Mouse (Mus musculus) embryonic facial prominence, embryonic 11.5 days (tissue): ENCODE results near the gene Psen1. TPM values are rescaled to one million over a fixed set of nuclear protein-coding genes. Genes with fewer than 3 reads are reported as not detected.

Experiments used
- ATAC-seq: fragments of 200-750 bp; cut with Nextera tagmentation; replicated peaks from 2 replicates; pipeline ENCODE4 v1.8.0; 2017; ENCODE audit warnings: low read depth; ENCODE audit not compliant: insufficient number of reproducible peaks, low FRiP score, low TSS enrichment
- DNase-seq: peaks from one replicate; pipeline ENCODE4 v3.0.0-alpha.2; 2015; ENCODE audit warnings: low spot score
- H3K27ac ChIP-seq: fragments of 300-500 bp; sonication (generic); replicated peaks from 2 replicates; pipeline ENCODE4 v1.5.1; 2014; ENCODE audit warnings: mild to moderate bottlenecking, low read depth, low read length, control low read depth
- H3K27me3 ChIP-seq: fragments of 300-500 bp; sonication (generic); 2 replicates; pipeline ENCODE4 v1.6.1; 2014; ENCODE audit warnings: mild to moderate bottlenecking, low read length, moderate library complexity, mixed read lengths; ENCODE audit not compliant: control insufficient read depth, insufficient read depth
- H3K36me3 ChIP-seq: fragments of 300-500 bp; sonication (generic); replicated peaks from 2 replicates; pipeline ENCODE4 v1.6.1; 2014; ENCODE audit warnings: low read depth, mild to moderate bottlenecking, low read length, moderate library complexity, mixed read lengths; ENCODE audit not compliant: control insufficient read depth, insufficient read depth
- H3K4me1 ChIP-seq: fragments of 300-500 bp; sonication (generic); 2 replicates; pipeline ENCODE4 v1.6.1; 2014; ENCODE audit warnings: low read length, mixed read lengths; ENCODE audit not compliant: control insufficient read depth, insufficient read depth
- H3K4me2 ChIP-seq: fragments of 300-500 bp; sonication (generic); 2 replicates; pipeline ENCODE4 v1.6.1; 2014; ENCODE audit warnings: low read depth, mild to moderate bottlenecking, control low read depth, low read length, moderate library complexity
- H3K4me3 ChIP-seq: fragments of 300-500 bp; sonication (generic); 2 replicates; pipeline ENCODE4 v1.5.1; 2014; ENCODE audit warnings: low read depth, low read length, control low read depth
- H3K9ac ChIP-seq: fragments of 300-500 bp; sonication (generic); replicated peaks from 2 replicates; pipeline ENCODE4 v1.6.1; 2014; ENCODE audit warnings: mild to moderate bottlenecking, control low read depth, low read length
- H3K9me3 ChIP-seq: fragments of 300-500 bp; sonication (generic); replicated peaks from 2 replicates; pipeline ENCODE4 v1.6.1; 2016; ENCODE audit warnings: mild to moderate bottlenecking, low read length, inconsistent platforms, mixed read lengths; ENCODE audit not compliant: control insufficient read depth
- WGBS: fragments of 180-500 bp; shearing (Covaris S2); extraction: QIAGEN DNeasy Blood & Tissue Kit; methylation state at CpG from one replicate; pipeline ENCODE4 v1.1.7; 2014; 5-methylcytosine and 5-hydroxymethylcytosine counted together
- polyA plus RNA-seq: library from polyadenylated mRNA; unstranded; fragments of >200 nt; fragmentation: Nextera tagmentation; extraction: Ambion mirVana; gene quantifications from 2 replicates; pipeline ENCODE4 v1.2.1, GENCODE M21; 2014

The Psen1 gene
- polyA plus RNA-seq, 1 experiment from 2014 or later, result 70.8 TPM

GRCm38 (mm10) chr12:83758735-83759134, 70.8 kb downstream of the Psen1 start:
- 82% methylated on average over 10 of the region's 10 CpGs for WGBS
- ATAC-seq (no peak), DNase-seq (no peak)
- Histone ChIP-seq H3K27ac (no peak overlapping the region), H3K4me2 (no peak overlapping the region), H3K4me1 (peaks cover 3% of the 10 kb centered on the region), H3K27me3 (no peaks in the 10 kb centered on the region; the same call in 1 of the 2 replicates), H3K9me3 (no peaks in the 10 kb centered on the region), H3K9ac (no peak overlapping the region), H3K36me3 (no peaks in the 10 kb centered on the region), H3K4me3 (no peak overlapping the region)

- Histone ChIP-seq H3K27ac (no peak overlapping the region), H3K4me2 (no peak overlapping the region), H3K36me3 (no peaks in the 10 kb centered on the region), H3K4me3 (no peak overlapping the region), H3K9ac (no peak overlapping the region), H3K9me3 (no peaks in the 10 kb centered on the region), H3K27me3 (no peaks in the 10 kb centered on the region; the same call in 1 of the 2 replicates), H3K4me1 (peaks cover 6% of the 10 kb centered on the region)
- ATAC-seq (no peak), DNase-seq (no peak)
- WGBS, result 85% methylated on average over 2 of the region's 2 CpGs
Observed at GRCm38 (mm10) chr12:83760201-83760600, 72.2 kb downstream of the Psen1 start.

GRCm38 (mm10) chr12:83762706-83763105, 74.8 kb downstream of the Psen1 start:
- H3K4me1 ChIP-seq, result peaks cover 6% of the 10 kb centered on the region
- no peak overlapping the region for H3K4me2 ChIP-seq
- DNase-seq (no peak), ATAC-seq (no peak)
- H3K4me3 ChIP-seq, result no peak overlapping the region
- no peaks in the 10 kb centered on the region; the same call in 1 of the 2 replicates for H3K27me3 ChIP-seq
- H3K36me3 ChIP-seq, result no peaks in the 10 kb centered on the region
- H3K9me3 ChIP-seq, result no peaks in the 10 kb centered on the region
- H3K27ac ChIP-seq, result no peak overlapping the region
- no peak overlapping the region for H3K9ac ChIP-seq
- 28% methylated on average over 4 of the region's 4 CpGs for WGBS

DNA sequence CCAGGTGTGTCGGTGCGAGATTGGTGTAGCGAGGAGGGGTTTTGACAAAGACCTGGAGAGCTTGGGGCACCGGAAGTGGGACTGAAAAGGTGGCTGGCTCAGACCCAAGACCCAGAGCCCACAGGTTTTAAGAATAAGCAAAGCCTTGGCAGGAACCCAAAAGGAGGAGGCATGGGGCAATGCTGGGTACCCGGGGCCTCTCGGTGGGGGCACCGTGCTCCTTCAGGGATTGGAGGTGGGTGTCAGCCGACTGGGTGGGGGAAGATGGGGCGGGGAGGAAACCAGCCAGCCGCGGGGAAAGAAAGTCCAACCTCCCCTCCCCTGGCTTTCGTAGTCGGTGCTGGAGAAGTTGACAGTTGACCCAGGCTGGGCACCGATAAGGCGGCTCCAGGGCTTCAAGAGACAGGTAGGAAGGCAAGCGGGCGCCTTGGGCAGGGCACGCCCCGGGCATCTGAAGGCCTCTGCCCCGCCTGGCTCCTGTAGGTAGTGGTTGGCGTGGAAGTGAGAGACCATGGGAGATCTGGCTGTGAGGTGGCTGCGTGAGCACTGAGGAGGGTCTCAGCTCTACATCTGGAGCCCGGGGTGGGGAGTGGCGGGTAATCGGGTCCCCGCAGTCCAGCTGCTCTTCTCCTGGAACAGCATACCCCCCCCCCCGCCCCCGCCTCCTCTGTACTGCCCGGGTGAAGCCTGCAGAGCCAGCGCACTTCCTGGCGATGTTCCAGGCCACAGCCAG, 75.5 kb downstream of the Psen1 start, which contains the start of gene Papln:
Papln (plus strand) TSS at position 324 of the 733 bp plus-strand sequence.
- H3K27me3 ChIP-seq, result no peaks in the 10 kb centered on the region; the same call in 1 of the 2 replicates
- peak within 1 kb of the TSS; percentile 26; the same call in 1 of the 2 replicates for H3K9ac ChIP-seq
- no peaks in the 10 kb centered on the region for H3K36me3 ChIP-seq
- peak within 1 kb of the TSS; percentile 49 for H3K4me2 ChIP-seq
- DNase-seq, result no peak
- WGBS, result 14% methylated on average over 29 of the region's 31 CpGs
- ATAC-seq, result no peak
- peak within 1 kb of the TSS; percentile 11 for H3K4me3 ChIP-seq
- H3K4me1 ChIP-seq, result peaks cover 6% of the 10 kb centered on the region
- no peak within 1 kb of the TSS for H3K27ac ChIP-seq
- H3K9me3 ChIP-seq, result no peaks in the 10 kb centered on the region

- peak overlapping the region; percentile 49 for H3K4me2 ChIP-seq
- no peaks in the 10 kb centered on the region for H3K36me3 ChIP-seq
- no peaks in the 10 kb centered on the region for H3K9me3 ChIP-seq
- no peaks in the 10 kb centered on the region; the same call in 1 of the 2 replicates for H3K27me3 ChIP-seq
- peak overlapping the region; percentile 11 for H3K4me3 ChIP-seq
- H3K9ac ChIP-seq, result peak overlapping the region; percentile 26; the same call in 1 of the 2 replicates
- ATAC-seq, result no peak
- H3K4me1 ChIP-seq, result peaks cover 6% of the 10 kb centered on the region
- WGBS, result 4% methylated on average over 14 of the region's 14 CpGs
- no peak overlapping the region for H3K27ac ChIP-seq
- DNase-seq, result no peak
Observed at GRCm38 (mm10) chr12:83764044-83764365, 76.1 kb downstream of the Psen1 start.

DNA sequence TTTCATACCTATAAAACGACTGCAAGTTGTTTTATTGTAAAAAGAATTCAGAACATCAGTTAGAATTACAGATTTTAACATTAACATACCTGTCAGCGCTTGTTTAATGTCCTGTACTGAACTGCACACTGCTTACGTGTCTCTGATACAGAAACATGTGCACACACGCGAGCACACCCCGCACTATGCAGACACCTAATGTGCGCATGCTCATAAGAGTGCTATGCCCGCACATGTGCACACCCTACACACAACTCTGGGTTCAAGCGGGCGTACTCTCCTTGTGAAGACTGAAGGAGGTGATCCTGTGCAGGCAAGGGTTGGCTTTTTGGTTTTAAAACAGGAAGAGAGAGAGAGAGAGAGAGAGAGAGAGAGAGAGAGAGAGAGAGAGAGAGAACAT, 76.6 kb downstream of the Psen1 start:
- peaks cover 6% of the 10 kb centered on the region for H3K4me1 ChIP-seq
- DNase-seq, result no peak
- 82% methylated on average over 10 of the region's 10 CpGs for WGBS
- H3K9me3 ChIP-seq, result no peaks in the 10 kb centered on the region
- H3K4me2 ChIP-seq, result no peak overlapping the region
- H3K27ac ChIP-seq, result no peak overlapping the region
- H3K4me3 ChIP-seq, result no peak overlapping the region
- H3K27me3 ChIP-seq, result no peaks in the 10 kb centered on the region; the same call in 1 of the 2 replicates
- no peak for ATAC-seq
- H3K36me3 ChIP-seq, result no peaks in the 10 kb centered on the region
- no peak overlapping the region for H3K9ac ChIP-seq

DNA sequence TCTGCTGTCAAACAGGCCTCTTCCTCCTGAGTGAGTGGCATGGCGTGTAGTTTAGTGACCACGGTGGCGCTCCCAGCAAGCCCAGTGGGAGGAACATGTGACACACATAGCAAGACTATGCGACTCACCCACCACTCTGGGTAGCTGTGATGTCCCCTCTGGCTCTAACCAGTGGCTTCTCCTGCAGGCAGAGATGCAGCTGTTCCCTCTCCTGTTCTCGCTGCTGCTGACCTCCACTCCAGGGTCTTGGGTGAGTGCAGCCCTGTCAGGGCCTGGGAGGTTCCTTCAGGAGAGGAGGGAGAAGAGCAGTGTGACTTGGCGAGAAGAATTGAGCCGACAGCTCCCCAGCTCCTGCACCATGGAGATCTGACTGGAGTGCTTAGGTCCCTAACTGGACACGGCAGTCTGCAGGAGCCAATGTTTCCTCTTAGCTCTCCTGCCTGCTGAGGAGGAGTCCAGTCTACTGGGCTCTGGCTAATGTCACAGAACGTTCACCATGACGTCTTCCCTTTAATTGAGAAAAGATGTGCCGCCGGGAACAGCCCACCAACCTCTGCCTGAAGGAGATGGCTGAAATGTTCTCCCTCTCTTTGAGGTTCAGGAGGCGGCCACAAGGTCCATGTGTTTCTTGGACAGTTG, 78.1 kb downstream of the Psen1 start:
- 55% methylated on average over 13 of the region's 13 CpGs for WGBS
- Histone ChIP-seq H3K36me3 (no peaks in the 10 kb centered on the region), H3K27ac (no peak overlapping the region), H3K4me1 (peaks cover 11% of the 10 kb centered on the region), H3K4me3 (no peak overlapping the region), H3K9ac (no peak overlapping the region), H3K4me2 (no peak overlapping the region), H3K9me3 (no peaks in the 10 kb centered on the region), H3K27me3 (no peaks in the 10 kb centered on the region; the same call in 1 of the 2 replicates)
- DNase-seq (peak; percentile 75), ATAC-seq (no peak)

DNA sequence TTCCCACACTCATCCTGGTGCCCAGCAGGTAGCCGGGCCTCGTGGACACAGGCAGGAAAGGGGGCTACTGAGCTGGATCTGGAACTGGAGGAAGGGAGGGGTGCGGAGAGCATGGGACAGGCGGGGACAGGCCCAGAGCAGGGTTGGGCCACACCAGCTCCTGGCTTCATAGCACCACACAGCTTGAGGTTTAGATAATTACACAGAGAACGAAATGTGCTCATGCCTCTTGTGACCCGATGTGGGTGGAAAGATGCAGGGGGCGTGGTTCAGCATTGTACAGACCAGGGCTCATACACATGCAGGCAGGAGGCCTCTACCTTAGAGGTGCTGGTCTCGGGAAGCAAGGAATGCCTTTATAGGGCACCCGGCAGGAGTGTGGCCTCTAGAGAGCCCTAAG, 79.9 kb downstream of the Psen1 start:
- peaks cover 11% of the 10 kb centered on the region for H3K4me1 ChIP-seq
- H3K4me2 ChIP-seq, result no peak overlapping the region
- H3K27me3 ChIP-seq, result no peaks in the 10 kb centered on the region; the same call in 1 of the 2 replicates
- no peak for ATAC-seq
- no peaks in the 10 kb centered on the region for H3K9me3 ChIP-seq
- H3K9ac ChIP-seq, result no peak overlapping the region
- WGBS, result 68% methylated on average over 9 of the region's 9 CpGs
- H3K36me3 ChIP-seq, result no peaks in the 10 kb centered on the region
- no peak for DNase-seq
- no peak overlapping the region for H3K27ac ChIP-seq
- no peak overlapping the region for H3K4me3 ChIP-seq
